Mouse (Mus musculus) stomach, postnatal 0 days (tissue): Measurements from ENCODE around the gene Gm10358.

Experiments used
- CTCF ChIP-seq: IDR thresholded peaks from 2 replicates; pipeline ENCODE4 v1.5.1; 2016; ENCODE audit warnings: antibody characterized with exemption, low read depth, mild to moderate bottlenecking, moderate library complexity
- EP300 ChIP-seq: optimal IDR thresholded peaks from 2 replicates; pipeline ENCODE3; 2016; ENCODE audit warnings: antibody characterized with exemption

GRCm38 (mm10) chr8:75448394-75448793 is 42.0 kb upstream of the Gm10358 start, which contains the start of gene Iqcm:
- no peak for TF ChIP-seq CTCF
- TF ChIP-seq EP300, result no peak
